ENCODE assay signal across 19 mouse cellular contexts in genomic region chr3:121738742-121739342, GRCm38 (mm10). TPM values are rescaled to one million over a fixed set of nuclear protein-coding genes. Genes with fewer than 3 reads are reported as not detected.
A peak's percentile ranks its signal among the peaks of the same experiment; 100 is the strongest.
DNase-seq lines count a peak whose midpoint lies in the region; ATAC-seq and TF ChIP-seq lines count a peak whose summit lies in the region.
"Had no signal": no experiment of that assay in that cellular context is flagged by ENCODE, and none has a peak within 500 bp of the region (broad histone marks: within the 10 kb centered on the region; RNA-seq: fewer than 3 reads in every experiment).

No protein-coding gene starts in this region.

- H3K4me2 ChIP-seq in kidney, embryonic 14.5 days (replicated peaks; ENCODE audit: low read depth, low read length): no peak overlapping the region
- H3K4me2 ChIP-seq: hindbrain, embryonic 15.5 days; midbrain, embryonic 15.5 days had no signal

- no peak for DNase-seq in kidney, adult 9 months
- peak; percentile 2 for DNase-seq in lung, adult 2 months
- DNase-seq in lung, postnatal 14 days: no peak
- DNase-seq in embryonic facial prominence, embryonic 10.5 days (ENCODE audit: low spot score): peak; percentile 7
- DNase-seq in gastrocnemius, postnatal 25 days: no peak
- no peak for DNase-seq in gastrocnemius, adult 8-10 months (ENCODE audit: low spot score in 2 of 2)
- DNase-seq: adrenal gland, postnatal 14 days; cerebellum, postnatal 25 days; gastrocnemius, postnatal 36 days; heart, postnatal 4 days had no signal

- no peaks in the 10 kb centered on the region for H3K27me3 ChIP-seq in kidney, embryonic 14.5 days (ENCODE audit: control insufficient read depth, insufficient read depth, low read length)
- H3K27me3 ChIP-seq in embryonic facial prominence, embryonic 10.5 days (replicated peaks; ENCODE audit: low read depth, poor library complexity, severe bottlenecking): no peaks in the 10 kb centered on the region
- H3K27me3 ChIP-seq: hindbrain, embryonic 15.5 days; midbrain, embryonic 15.5 days; Patski had no signal

- peaks cover 3% of the 10 kb centered on the region; the same call in 1 of the 2 replicates for H3K36me3 ChIP-seq in kidney, embryonic 14.5 days (ENCODE audit: control insufficient read depth, insufficient read depth, low read length)
- peaks cover 14% of the 10 kb centered on the region for H3K36me3 ChIP-seq in embryonic facial prominence, embryonic 10.5 days (replicated peaks)
- H3K36me3 ChIP-seq: midbrain, embryonic 15.5 days had no signal

- H3K9ac ChIP-seq in kidney, embryonic 14.5 days (ENCODE audit: low read depth, low read length): no peak overlapping the region
- H3K9ac ChIP-seq: hindbrain, embryonic 15.5 days; liver, embryonic 14.5 days; midbrain, embryonic 15.5 days had no signal

- ATAC-seq in kidney, embryonic 14.5 days (ENCODE audit: low FRiP score, low TSS enrichment): peak; percentile 83
- ATAC-seq: activated CD4-positive, CD25-positive, alpha-beta regulatory T cell, adult 4 months; intestine, postnatal 0 days; midbrain, embryonic 15.5 days; Patski had no signal

- no peak overlapping the region for H3K27ac ChIP-seq in kidney, embryonic 14.5 days (ENCODE audit: low read depth, low read length)
- no peak overlapping the region for H3K27ac ChIP-seq in embryonic facial prominence, embryonic 10.5 days (replicated peaks)
- H3K27ac ChIP-seq: hindbrain, embryonic 15.5 days; liver, embryonic 14.5 days; midbrain, embryonic 15.5 days had no signal

- no peak for TF ChIP-seq CTCF in lung, adult 2 months (IDR thresholded peaks at IDR 0.05; ENCODE audit: insufficient read depth, low read length)

- TF ChIP-seq POLR2A in lung, adult 2 months (IDR thresholded peaks at IDR 0.05; ENCODE audit: borderline replicate concordance, extremely low read depth, low read depth, low read length): no peak

- H3K4me3 ChIP-seq in kidney, embryonic 14.5 days (ENCODE audit: low read length): no peak overlapping the region
- no peak overlapping the region for H3K4me3 ChIP-seq in lung, adult 2 months (replicated peaks; ENCODE audit: extremely low read depth, low read depth, low read length)
- H3K4me3 ChIP-seq in embryonic facial prominence, embryonic 10.5 days: no peak overlapping the region
- H3K4me3 ChIP-seq: hindbrain, embryonic 15.5 days; limb, embryonic 10.5 days; midbrain, embryonic 15.5 days had no signal

- no peaks in the 10 kb centered on the region for H3K9me3 ChIP-seq in kidney, embryonic 14.5 days (ENCODE audit: control insufficient read depth, low read length)
- no peaks in the 10 kb centered on the region for H3K9me3 ChIP-seq in embryonic facial prominence, embryonic 10.5 days
- H3K9me3 ChIP-seq: hindbrain, embryonic 15.5 days; limb, embryonic 10.5 days; midbrain, embryonic 15.5 days had no signal

- 41% methylated on average over 9 of the region's 9 CpGs for WGBS in kidney, embryonic 14.5 days
- WGBS in lung, adult 2 months: 70% methylated on average over 9 of the region's 9 CpGs
- WGBS in embryonic facial prominence, embryonic 10.5 days: 71% methylated on average over 9 of the region's 9 CpGs

- H3K4me1 ChIP-seq in kidney, embryonic 14.5 days (ENCODE audit: control insufficient read depth, insufficient read depth, low read length): peaks cover 11% of the 10 kb centered on the region
- peaks cover 5% of the 10 kb centered on the region for H3K4me1 ChIP-seq in lung, adult 2 months (ENCODE audit: control insufficient read depth, insufficient read depth, low read length)
- H3K4me1 ChIP-seq in embryonic facial prominence, embryonic 10.5 days: peaks cover 22% of the 10 kb centered on the region

RNA-seq across cellular contexts. Expression of gene F3, which starts 15.5 kb away (rescaled TPM):
- polyA plus RNA-seq in kidney, embryonic 14.5 days (2014; fragmentation: Nextera tagmentation; extraction: Ambion mirVana): 16.6 and 19.3 TPM in 2 replicates
- 35.4 and 42.7 TPM in 2 replicates for polyA plus RNA-seq in lung, adult 2 months (2012; rRNA removed)
- polyA plus RNA-seq in embryonic facial prominence, embryonic 10.5 days (2016; fragmentation: Nextera tagmentation; extraction: Ambion mirVana): 12.1 and 12.8 TPM in 2 replicates
- total RNA-seq in gastrocnemius, postnatal 25 days (2021): 1 to 10 TPM; 4.3 to 6.1 TPM
- 1 to 10 TPM; 2.9 to 4.3 (median 3.6) TPM for total RNA-seq in gastrocnemius, adult 8-10 months (2022)
- total RNA-seq: megakaryocyte-erythroid progenitor cell, adult 5-6 weeks had no signal
- polyA plus RNA-seq: activated CD4-positive, CD25-positive, alpha-beta regulatory T cell, adult 4 months had no signal

Comparison
In these comparisons a context has a peak if more than half of its experiments do, and no peak if none do; other contexts are left out.
1. DNase-seq: peak in lung, adult 2 months (single experiment) and embryonic facial prominence, embryonic 10.5 days (single experiment); none in kidney, adult 9 months (single experiment), lung, postnatal 14 days (single experiment), gastrocnemius, postnatal 25 days (single experiment) and gastrocnemius, adult 8-10 months (0 of 2).